Mouse (Mus musculus): Measurements from ENCODE around the gene Esp15.
"Not testable (repeated sequence)": the region's sequence is repeated elsewhere in the genome, so short reads cannot be mapped to it uniquely, and the experiment has no call there.

Esp15 gene

GRCm38 (mm10) chr17:39640654-39641053, at the start of gene Esp15:
Gene Esp15, plus strand, starts transcription at chr17:39640954.
- H3K4me1 ChIP-seq (replicated peaks; ENCODE audit: low read depth, low read length); H3K27me3 ChIP-seq (ENCODE audit: insufficient read depth, low read length); H3K4me3 ChIP-seq (replicated peaks; ENCODE audit: low read length); H3K9me3 ChIP-seq (ENCODE audit: low read length); H3K36me3 ChIP-seq (ENCODE audit: insufficient read depth, low read length): not testable (repeated sequence)

GRCm38 (mm10) chr17:39591550-39591949, 49.2 kb upstream of the Esp15 start:
- no peaks in the 10 kb centered on the region for H3K36me3 ChIP-seq (ENCODE audit: insufficient read depth, low read length)
- TF ChIP-seq CTCF (conservative IDR thresholded peaks at IDR 0.05; ENCODE audit: low read length) (no peak), POU5F1 (IDR thresholded peaks at IDR 0.05; ENCODE audit: borderline replicate concordance, low read length) (no peak), NANOG (IDR thresholded peaks at IDR 0.05; ENCODE audit: borderline replicate concordance, low read length) (no peak)
- no peaks in the 10 kb centered on the region for H3K27me3 ChIP-seq (ENCODE audit: insufficient read depth, low read length)
- no peak overlapping the region for H3K4me3 ChIP-seq (replicated peaks; ENCODE audit: low read length)
- H3K9me3 ChIP-seq (ENCODE audit: low read length), result peaks cover 10% of the 10 kb centered on the region
- no peaks in the 10 kb centered on the region for H3K4me1 ChIP-seq (replicated peaks; ENCODE audit: low read depth, low read length)
